Mouse (Mus musculus): Measurements from ENCODE around the gene Fgfr3. TPM values are rescaled to one million over a fixed set of nuclear protein-coding genes. Genes with fewer than 3 reads are reported as not detected.
A peak's percentile ranks its signal among the peaks of the same experiment; 100 is the strongest.

Gene Fgfr3
- total RNA-seq, 1 experiment from 2014 or later = 2.0 TPM

DNA sequence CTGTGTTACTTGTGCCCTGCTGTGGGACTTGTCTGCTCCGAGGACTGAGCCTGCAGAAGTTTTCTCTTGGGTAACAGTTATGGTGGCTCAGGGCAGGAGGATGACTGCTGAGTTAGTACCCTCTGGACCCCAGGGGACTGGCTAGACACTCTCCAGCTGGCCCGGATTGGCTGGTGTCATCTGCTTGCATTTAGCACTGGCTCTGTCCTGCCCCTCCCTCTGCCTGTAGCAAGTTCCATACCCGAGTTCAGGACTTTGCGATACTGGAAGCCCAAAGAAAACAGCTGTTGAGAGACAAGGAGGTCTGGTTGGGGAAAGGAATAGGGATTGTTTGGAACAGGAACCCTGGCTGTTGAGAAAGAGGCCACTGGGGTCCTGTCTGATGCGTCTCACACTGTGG, 9.0 kb downstream of the Fgfr3 start:
- no peak for DNase-seq

DNA sequence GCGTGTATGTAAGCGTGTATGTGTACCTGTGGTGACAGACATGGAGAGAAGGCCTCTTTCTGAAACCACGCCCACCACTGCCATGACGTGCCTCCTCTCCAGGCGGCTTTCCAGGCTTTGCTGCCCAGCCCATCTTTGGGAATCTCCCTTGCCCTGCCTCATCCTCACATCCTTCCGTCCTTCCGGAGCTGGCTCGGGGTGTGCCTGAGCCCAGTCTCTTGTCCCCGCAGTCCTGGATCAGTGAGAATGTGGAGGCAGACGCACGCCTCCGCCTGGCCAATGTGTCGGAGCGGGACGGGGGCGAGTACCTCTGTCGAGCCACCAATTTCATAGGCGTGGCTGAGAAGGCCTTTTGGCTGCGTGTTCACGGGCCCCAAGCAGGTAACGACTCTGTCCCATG, 9.6 kb downstream of the Fgfr3 start:
- no peak for DNase-seq

DNA sequence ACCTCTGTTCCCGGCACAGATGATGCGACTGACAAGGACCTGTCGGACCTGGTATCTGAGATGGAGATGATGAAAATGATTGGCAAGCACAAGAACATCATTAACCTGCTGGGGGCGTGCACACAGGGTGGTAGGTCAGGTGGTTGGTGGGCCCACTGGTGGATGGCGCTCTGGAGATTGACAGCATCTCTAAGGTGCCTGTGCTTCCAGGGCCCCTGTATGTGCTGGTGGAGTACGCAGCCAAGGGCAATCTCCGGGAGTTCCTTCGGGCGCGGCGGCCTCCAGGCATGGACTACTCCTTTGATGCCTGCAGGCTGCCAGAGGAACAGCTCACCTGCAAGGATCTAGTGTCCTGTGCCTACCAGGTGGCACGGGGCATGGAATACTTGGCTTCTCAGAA, 12.4 kb downstream of the Fgfr3 start:
- DNase-seq = no peak

DNA sequence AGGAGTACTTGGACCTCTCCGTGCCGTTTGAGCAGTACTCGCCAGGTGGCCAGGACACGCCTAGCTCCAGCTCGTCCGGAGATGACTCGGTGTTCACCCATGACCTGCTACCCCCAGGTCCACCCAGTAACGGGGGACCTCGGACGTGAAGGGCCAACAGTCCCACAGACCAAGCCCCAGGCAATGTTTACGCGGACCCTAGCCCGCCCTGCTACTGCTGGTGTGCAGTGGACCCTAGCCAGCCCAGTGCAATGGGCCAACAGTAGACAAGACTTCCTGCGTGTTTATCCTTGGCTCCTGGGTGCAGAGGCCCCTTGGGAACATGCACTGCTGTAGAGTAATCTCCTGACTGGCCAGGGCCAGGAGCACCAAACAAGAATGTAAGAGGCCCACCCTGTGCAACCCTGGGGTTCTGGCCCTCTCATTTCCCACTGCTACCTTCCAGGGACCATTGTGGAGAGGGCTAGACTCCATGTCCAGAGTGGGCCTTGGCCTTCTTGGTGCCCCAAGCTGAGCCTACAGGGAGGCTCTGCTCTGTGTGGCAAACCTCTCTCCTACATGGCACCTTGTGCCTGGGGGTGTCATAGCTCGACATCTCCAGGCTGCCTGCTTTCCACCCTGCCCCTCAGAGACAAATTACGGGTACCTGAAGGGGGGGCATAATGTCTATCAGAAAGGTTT, 14.1 kb downstream of the Fgfr3 start:
- no peak for DNase-seq

DNA sequence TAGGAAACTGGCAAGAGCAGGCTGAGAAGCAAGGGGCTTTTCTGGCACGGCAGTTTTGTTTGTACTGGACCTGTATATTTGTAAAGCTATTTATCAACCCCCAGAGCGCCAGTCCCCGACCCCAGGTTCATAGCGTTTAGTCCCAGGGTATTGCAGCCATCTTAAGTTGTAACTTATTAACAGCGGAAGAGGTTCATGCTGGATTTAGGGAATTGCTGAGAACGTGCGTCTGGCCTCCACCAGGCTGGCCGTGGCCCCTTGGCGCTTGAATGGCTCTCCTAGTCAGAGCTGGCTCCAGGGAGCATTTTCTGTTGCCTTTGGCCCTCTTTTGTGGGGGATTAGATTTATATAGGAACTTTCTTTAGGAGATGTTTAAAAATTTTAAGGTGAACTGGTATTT, 14.8 kb downstream of the Fgfr3 start:
- DNase-seq = no peak

DNA sequence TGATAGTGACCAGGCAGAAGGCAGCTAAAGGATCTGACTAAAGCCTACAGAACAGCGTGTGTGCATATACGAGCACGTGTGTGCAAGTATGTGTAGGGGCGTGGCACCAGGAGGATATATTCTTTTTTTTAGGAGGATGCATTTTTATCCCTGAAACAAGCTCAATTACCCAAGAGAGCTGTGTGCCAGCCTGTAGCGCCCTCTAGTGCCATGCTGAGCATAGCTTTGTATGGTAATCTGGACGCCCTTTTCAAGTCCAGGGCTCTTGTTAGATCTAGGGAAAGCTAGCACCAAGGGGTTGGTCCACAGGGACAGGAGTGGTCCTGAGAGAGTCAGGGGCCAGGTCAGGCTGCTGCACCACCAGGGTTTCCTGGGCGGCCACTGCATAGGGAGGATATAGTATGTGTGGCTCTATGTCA, 16.4 kb downstream of the Fgfr3 start:
- peak; percentile 73 for DNase-seq

DNA sequence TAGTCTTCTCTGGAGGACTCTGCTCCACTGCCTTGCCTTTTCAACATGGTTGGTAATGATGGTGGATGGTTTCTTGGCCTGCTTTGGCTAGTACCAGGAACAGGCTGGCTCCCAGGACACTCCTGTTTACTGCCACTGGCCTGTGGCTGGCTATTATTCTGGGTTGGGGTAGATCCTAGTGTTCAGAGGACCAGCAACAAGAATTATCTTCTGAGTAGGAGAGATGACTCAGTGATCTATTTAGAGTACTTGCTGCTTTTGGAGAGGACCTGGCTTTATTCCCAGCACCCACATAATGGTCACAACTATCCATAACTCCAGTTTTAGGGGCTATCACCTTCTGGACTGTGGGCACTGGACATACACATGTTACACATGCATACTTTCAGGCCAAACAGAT, 16.9 kb downstream of the Fgfr3 start:
- DNase-seq = no peak

DNA sequence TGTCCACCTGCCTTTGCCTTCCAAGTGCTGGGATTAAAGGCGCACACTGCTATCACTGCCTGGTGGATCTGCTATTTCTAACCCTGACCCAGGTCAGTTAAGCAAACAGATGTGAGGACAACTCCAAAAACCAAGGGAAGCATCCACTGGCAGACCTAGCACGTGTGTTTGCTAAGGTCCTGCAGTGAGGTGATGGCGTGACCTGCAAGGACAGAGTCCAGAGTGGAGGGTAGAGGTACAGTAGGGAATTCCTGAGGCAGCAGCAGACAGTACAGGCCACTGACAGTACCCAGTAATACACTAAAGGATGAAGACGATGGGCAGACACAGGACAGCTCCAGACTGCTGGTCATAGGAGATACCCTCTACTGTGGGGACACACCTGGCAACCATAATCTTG, 19.1 kb downstream of the Fgfr3 start:
- DNase-seq = no peak

DNA sequence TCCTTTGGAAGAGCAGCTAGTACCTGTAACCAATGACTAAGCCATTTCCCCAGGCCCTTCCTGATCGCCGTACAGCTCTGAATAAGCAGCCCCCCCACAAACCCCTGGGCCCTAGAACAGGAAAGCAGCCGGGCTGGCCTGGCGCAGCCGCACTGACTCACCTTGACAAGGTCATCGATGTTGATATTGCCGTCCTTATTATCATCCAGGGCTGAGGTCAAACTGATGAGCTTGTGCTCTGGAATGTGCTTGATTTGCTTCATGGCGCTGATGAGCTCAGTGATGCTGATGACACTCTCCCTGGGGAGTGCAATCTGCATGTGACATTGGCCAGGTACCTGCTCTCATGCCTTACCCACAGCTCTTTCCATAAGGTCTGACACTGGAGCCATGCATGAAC, 22.0 kb downstream of the Fgfr3 start:
- DNase-seq = peak; percentile 32

DNA sequence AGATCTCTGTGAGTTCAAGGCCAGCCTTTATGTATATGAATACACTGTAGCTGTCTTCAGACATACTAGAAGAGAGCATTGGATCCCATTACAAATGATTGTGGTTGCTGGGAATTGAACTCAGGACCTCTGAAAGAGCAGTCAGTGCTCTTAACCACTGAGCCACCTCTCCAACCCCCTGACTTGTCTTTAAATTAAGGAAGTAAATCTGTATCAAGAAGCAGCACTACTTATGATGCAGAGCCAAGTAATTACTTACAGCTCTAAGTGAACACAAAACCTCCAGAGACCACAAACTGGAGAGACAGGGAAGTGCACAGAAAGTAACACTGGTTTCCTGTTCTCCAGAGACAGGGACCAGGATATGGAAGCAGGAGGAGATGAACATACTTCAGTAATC, 55.7 kb downstream of the Fgfr3 start:
- no peak for DNase-seq

DNA sequence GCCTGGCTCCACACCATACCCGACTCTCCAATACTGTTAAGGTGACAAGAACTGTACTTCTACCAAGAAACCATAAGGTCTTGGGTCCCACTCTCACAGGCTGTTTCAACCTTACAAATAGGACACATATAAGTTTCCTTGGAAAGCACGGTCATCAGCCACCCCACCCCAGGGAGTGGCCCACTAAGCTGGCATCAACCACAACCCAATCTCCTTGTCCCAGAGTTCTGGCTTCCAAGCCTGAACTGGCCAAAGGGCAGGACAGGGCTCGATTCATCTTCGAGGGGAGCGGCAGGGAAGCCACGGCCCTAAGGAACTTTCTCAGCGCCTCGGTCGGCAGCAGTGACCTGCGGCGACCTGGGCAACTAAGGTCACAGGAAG, 60.5 kb downstream of the Fgfr3 start:
- no peak for DNase-seq

DNA sequence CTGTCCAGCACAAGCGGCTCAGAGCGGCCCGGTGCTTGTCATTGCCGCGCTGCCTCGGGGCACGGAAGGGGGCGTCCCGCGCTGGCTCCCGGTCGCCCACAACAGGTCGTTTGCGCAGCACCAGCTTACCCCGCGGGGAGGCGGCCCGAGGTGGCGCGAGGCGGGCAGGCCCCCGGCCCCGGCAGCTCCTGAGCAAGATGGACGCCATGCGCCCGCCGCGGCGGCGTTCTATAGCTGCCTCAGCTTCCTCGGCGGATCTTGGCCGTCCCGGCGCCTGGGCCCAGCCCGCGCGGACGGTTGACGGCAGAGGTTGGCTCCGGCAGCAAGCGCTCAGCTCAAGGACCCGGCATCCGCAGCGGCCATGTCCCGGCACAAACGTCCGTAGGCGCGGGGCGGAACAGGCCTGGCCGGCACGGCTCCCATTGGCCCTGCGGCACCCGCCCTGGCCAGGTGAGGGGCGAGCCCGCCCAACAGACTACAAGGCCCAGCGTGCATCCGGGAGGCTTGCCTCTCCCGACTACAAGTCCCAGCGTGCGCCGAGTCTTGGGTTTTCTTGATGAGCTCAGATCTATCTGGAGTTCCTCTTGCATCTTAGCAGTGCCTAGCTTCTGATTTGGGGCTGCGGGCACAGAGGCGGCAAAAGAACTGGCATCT, 61.0 kb downstream of the Fgfr3 start, which contains the start of gene Letm1:
Gene Letm1 (minus strand): TSS at position 473 of the 654 bp plus-strand sequence.
- DNase-seq = peak; percentile 95

DNA sequence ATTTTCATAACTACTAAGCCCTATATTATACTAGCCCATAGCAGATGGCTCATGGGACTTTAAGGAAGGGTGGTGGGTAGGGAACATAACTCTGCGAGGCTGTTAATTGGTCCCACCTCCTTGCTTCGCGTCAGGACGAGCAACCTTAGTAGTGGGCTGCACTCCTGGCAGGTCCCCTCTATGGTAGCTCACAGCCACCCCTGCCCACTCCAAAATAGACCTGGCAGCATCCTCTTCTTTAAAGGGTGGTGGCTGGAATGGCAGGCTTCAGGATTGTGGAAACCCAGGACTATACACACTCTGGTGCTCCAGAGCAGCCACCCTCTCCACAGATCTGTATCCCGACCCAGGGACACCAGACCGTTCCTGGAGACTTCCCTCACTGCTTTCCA, 61.5 kb downstream of the Fgfr3 start:
- DNase-seq = no peak

Other genes with a start within 250 kb of the Fgfr3 start
- 23.5 and 37.0 TPM in 2 replicates for gene Fam53a, start 92.0 kb upstream of the Fgfr3 start, total RNA-seq (2021)
- 0.64 TPM in 1 of 2 replicates, not detected in the other for gene Gm9903, start 91.7 kb upstream of the Fgfr3 start, total RNA-seq (2021)
- 48.6 and 54.7 TPM in 2 replicates for gene Slbp, start 69.1 kb upstream of the Fgfr3 start, total RNA-seq (2021)
- gene Tacc3, start 63.5 kb upstream of the Fgfr3 start, total RNA-seq (2021) = 14.2 and 14.4 TPM in 2 replicates
- 27.7 and 29.5 TPM in 2 replicates for gene Tmem129, start 63.3 kb upstream of the Fgfr3 start, total RNA-seq (2021)
- 104 and 110 TPM in 2 replicates for gene Letm1, start 61.1 kb downstream of the Fgfr3 start, total RNA-seq (2021)
- 40.3 and 53.6 TPM in 2 replicates for gene Nsd2, start 99.1 kb downstream of the Fgfr3 start, total RNA-seq (2021)
- 18.7 and 23.8 TPM in 2 replicates for gene Nelfa, start 214.7 kb downstream of the Fgfr3 start, total RNA-seq (2021)